Mouse (Mus musculus) gastrocnemius, adult 18-20 months (tissue): ENCODE data around the gene Ppp1r27. TPM values are rescaled to one million over a fixed set of nuclear protein-coding genes. Genes with fewer than 3 reads are reported as not detected.
A peak's percentile ranks its signal among the peaks of the same experiment; 100 is the strongest.
"Not testable (repeated sequence)": the region's sequence is repeated elsewhere in the genome, so short reads cannot be mapped to it uniquely, and the experiment has no call there.

ENCODE experiments used
- DNase-seq: peaks from one replicate; pipeline ENCODE4 v3.0.0; 2021; ENCODE audit warnings: low spot score
- total RNA-seq, 2 experiments: library from RNA; stranded (reverse); gene quantifications; 2 replicates each; pipeline ENCODE4 v1.2.3; 2021

The Ppp1r27 gene
- total RNA-seq, 2 experiments from 2014 or later = 140 to 577 TPM

GRCm38 (mm10) chr11:120576365-120576981, 25.5 kb upstream of the Ppp1r27 start:
- no peak for DNase-seq

GRCm38 (mm10) chr11:120575940-120576339, 25.0 kb upstream of the Ppp1r27 start:
- DNase-seq = no peak

- DNase-seq = no peak
Observed at GRCm38 (mm10) chr11:120575046-120575445, 24.1 kb upstream of the Ppp1r27 start.

DNA sequence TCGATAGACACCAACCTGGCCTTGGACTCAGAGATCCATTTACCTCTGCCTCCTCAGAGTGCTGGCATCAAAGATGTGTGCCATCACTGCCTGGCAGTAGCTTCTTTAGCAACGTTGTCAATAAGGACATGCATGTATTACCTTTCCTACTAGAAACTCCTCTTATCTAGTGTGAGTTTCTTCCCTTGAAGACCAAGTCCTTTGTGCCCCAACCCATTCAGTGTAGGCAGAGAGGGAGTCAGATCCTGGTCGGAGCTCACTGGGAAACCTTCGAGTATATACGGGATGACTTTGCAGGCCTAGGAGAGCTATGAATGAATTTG, 23.3 kb upstream of the Ppp1r27 start:
- no peak for DNase-seq

DNA sequence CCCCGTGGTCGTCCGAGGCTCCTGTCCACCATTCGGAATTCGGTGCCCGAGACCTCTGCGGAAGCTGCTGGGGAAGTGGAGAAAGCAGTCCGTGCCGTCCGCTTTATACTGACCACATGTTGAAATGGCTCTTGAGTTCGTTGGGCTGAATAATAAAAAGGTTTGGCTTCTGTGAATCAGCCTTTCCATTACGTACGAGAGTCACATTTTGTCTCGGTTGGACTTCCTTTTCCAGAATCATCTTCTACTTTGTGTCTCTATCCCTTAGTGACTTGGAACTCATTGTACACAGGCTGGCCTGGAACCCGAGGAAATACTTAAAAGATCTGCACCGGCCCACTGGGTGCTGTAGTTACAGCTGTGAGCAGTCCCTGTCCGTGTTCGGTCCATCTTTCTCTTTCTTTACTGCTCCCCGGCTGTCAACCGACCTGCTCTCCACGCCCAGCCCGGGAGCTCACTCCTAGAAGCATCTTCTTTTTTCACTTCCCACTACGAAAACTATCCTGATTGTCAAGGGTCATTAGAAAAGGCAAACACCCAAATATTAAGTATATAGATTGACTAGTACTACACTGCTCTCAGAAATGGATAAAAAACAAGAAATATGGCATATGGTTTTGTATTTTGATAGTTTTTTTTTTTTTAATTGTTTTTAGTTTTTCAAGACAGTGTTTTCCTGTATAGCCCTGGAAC, 22.8 kb upstream of the Ppp1r27 start:
- no peak for DNase-seq

DNA sequence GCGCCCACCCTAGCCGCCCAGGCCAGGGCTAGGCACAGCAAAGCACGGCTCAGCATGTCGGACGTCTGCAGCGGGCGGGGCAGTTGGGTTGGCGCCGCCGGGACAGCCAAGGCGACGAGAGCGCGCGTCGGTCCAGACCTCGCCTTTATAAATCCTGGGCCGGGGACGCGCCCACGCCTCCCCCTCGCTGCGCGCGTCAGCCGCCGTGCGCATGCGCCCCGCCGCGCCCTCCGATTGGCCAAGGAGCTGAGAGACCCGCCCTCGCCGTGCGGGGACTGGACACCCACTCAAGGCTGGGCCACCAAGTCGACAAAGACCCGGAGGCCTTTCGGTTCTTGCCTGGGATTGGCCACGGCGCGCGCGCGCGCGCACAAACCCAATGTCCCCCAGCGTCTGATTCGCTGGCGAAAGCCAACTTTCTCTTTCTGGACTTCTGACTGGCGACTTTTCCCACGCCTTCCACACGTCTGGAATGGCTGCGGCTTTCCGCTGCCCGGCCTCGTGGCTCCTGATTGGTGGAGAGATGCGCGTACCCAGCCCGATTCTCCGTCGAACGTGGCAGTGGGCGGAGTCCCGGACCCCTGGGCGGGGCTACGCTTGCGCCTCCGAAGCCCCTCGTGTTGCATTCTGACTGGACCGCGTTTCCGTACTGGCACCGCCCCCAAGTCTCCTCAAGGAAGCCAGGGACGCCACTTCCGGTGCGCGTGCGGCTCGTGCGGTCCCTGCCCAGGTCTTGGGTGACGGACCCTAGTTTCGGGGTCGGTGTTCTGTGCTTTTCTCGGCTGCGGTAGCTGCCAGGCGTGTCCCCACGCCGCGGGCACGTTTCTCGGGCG, 22.0 kb upstream of the Ppp1r27 start, which contains the start of gene P4hb:
Gene P4hb (minus strand): TSS at position 502 of the 833 bp plus-strand sequence.
- peak; percentile 100 for DNase-seq

DNA sequence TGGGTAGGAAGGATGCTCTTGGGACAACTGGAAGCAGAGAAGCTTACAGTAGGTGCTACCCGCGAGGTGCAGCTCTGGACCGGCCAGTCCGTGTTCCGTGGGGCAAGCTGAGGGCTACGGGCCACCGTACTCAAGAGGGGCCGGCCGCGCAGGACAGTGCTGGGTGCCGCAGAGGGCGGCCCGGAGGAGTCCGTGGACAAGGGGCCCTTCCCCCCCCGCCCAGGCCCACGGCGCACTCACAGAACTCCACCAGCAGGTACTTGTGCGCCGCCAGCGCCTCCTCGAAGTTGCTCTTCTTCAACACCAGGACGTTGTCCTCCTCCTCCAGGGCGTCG, 21.5 kb upstream of the Ppp1r27 start:
- DNase-seq = no peak

DNA sequence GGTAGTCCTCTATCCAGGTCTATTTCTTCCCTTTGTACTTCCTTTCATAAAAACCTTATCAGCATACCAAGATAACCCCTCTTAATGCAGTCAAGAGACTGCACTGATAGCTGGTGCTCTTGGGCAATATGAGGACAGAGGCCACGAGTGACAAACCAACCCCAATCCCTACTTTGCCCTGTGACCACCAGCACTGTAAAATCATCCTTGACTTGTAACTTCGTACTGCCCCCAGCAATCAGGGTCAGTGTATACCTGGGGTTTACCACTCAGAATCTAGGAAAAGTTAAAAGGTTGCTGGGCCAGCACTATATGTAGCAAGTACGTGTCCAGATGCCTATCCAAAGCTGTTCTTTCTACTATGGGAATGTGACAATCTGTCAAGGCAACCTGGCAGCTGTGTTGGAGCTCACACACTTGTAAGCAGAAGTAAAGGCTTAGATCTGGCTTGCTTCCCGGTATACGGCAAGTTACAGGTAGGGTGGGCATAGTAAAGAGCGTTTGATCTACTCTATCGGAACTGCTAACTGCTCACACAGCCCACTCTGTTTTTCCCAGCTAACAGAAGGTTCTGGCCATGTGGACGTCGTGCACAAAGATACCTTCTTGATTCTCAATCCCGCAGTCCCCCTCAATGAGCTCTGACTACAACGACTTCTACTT, 21.0 kb upstream of the Ppp1r27 start:
- no peak for DNase-seq

- DNase-seq = no peak
Observed at GRCm38 (mm10) chr11:120571122-120571521, 20.2 kb upstream of the Ppp1r27 start.

- DNase-seq = no peak
Observed at GRCm38 (mm10) chr11:120568324-120568723, 17.4 kb upstream of the Ppp1r27 start.

GRCm38 (mm10) chr11:120565114-120565513, 14.2 kb upstream of the Ppp1r27 start:
- no peak for DNase-seq

- no peak for DNase-seq
Observed at GRCm38 (mm10) chr11:120562949-120563348, 12.0 kb upstream of the Ppp1r27 start.

DNA sequence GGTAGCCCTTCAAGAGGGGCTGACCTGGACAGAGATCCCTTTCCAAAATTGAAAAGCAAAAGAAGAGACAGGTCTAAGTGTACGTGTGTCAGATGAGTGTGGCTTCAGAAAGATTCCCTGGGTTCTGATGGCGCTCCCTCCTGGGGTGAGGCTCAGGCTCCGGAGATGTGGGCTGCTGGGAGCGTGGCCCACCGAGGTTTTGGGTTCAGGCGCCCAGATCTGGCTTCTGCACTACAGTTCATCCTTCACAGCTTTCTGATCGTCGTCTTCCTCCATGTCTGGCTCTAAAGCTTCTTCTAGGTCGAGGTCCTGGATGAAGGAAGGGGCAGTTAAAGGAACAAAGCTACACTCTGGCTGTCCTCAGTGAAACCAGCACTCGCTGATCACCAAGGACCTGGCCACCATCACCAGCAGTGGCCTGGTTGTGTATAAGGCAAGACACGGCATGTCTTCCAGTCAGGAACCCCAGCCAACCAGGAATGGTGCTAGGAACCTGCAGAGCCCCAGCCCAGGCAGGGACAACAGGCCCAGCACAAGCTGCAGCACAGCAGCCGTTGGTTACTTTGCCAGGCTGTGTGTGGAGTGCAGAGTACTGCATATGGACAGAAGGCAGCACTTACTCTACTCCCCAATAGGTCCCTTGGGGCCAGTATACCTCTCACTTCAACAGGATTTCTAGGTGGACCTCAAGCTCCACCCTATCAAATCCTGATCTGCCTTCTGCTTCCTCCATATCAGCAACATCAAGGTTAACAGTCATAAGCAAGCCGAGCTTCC, 10.2 kb upstream of the Ppp1r27 start:
- no peak for DNase-seq

DNA sequence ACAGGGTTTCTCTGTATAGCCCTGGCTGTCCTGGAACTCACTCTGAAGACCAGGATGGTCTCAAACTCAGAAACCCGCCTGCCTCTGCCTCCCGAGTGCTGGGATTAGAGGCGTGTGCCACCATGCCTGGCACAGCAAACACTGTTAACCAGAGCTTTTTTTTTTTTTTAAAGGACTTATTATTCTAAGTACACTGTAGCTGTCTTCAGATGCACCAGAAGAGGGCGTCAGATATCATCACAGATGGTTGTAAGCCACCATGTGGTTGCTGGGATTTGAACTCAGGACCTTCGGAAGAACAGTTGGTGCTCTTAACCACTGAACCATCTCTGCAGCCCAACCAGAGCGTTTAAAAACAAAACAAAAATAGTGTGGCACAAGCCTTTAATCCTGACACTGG, 7.9 kb upstream of the Ppp1r27 start:
- DNase-seq = not testable (repeated sequence)

DNA sequence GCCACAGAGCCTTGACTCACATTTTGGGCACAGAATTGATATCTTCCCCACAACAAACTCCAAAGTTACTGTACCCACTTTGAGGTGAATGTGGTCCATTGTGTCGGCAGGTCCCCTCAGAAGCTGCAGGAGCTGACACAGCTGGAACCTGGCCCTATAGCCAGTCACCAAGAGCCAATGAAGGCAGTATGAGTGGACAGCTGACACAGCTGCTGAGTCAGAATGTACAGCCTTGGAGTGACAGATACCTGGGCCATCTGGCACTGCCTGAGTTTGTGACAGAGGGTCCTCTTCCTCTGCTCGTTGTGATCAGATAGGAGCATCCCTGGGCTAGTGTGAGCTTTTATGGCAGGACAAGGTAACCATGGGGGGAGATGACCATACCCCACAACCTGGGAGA, 4.3 kb upstream of the Ppp1r27 start:
- peak; percentile 34 for DNase-seq

- peak; percentile 55 for DNase-seq
Observed at GRCm38 (mm10) chr11:120554834-120555233, 3.9 kb upstream of the Ppp1r27 start.

DNA sequence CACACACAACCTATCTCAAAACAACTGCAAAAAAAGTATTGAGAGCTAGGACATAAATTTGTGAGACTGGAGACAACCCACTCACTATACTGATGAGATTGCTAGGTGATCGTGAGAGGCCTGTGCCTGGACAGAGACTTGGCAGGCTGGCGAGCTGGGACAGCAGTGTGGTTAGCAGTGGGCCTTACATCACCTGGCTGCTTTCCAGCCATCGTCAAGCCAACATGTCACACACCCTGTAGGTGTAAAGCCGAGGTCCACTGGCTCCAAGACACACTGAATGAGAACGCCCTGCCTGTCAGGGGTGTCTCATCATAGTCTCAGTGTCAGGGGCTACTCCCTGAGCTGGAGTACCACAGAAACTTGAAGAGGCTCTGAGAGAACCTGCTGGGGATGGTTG, 1.8 kb upstream of the Ppp1r27 start:
- DNase-seq = no peak

- peak; percentile 64 for DNase-seq
Observed at GRCm38 (mm10) chr11:120549986-120550809, 734 bp downstream of the Ppp1r27 start.

- DNase-seq = peak; percentile 94
Observed at GRCm38 (mm10) chr11:120549168-120549945, 1.6 kb downstream of the Ppp1r27 start, which contains the start of gene Mcrip1. Mcrip1 (minus strand) TSS chr11:120549727.
